ENCODE assay signal across 18 mouse cellular contexts in genomic region chr7:4273874-4274273, GRCm38 (mm10). TPM values are rescaled to one million over a fixed set of nuclear protein-coding genes. Genes with fewer than 3 reads are reported as not detected.
DNase-seq lines count a peak whose midpoint lies in the region; ATAC-seq and TF ChIP-seq lines count a peak whose summit lies in the region.
"Not testable (repeated sequence)": the region's sequence is repeated elsewhere in the genome, so short reads cannot be mapped to it uniquely, and the experiment has no call there.
"Had no signal": no experiment of that assay in that cellular context is flagged by ENCODE, and none has a peak within 500 bp of the region (broad histone marks: within the 10 kb centered on the region; RNA-seq: fewer than 3 reads in every experiment).

No protein-coding gene starts in this region.

- 49% methylated on average over 2 of the region's 2 CpGs for WGBS in heart, adult 2 months
- WGBS in liver, postnatal 0 days (ENCODE audit: insufficient replicate concordance) = 36% methylated on average over 2 of the region's 2 CpGs

- H3K4me2 ChIP-seq in CH12.LX (ENCODE audit: insufficient read depth, low read depth, poor library complexity, severe bottlenecking); liver, postnatal 0 days (ENCODE audit: low read depth, low read length): not testable (repeated sequence)

- H3K27me3 ChIP-seq in CH12.LX (replicated peaks); heart, adult 2 months (ENCODE audit: control insufficient read depth, insufficient read depth, low read length); liver, postnatal 0 days (ENCODE audit: insufficient read depth, low read length): not testable (repeated sequence)

- not testable (repeated sequence) for TF ChIP-seq RAD21 in CH12.LX (IDR thresholded peaks at IDR 0.05; ENCODE audit: low read depth, low read length)

- H3K4me1 ChIP-seq in CH12.LX (ENCODE audit: control insufficient read depth in 1 of 2, insufficient read depth in 2 of 2); heart, adult 2 months (ENCODE audit: control insufficient read depth, insufficient read depth, low read length); liver, postnatal 0 days (ENCODE audit: insufficient read depth): not testable (repeated sequence)

- H3K4me3 ChIP-seq in CH12.LX (replicated peaks in 1 of 3; ENCODE audit: low read depth in 2 of 3, low read length in 2 of 3, poor library complexity in 1 of 3); heart, adult 2 months; liver, postnatal 0 days (ENCODE audit: low read depth, low read length): not testable (repeated sequence)

- not testable (repeated sequence) for H3K9me3 ChIP-seq in CH12.LX (replicated peaks; ENCODE audit: low read length); liver, postnatal 0 days (ENCODE audit: low read length)

- H3K79me2 ChIP-seq in CH12.LX (replicated peaks; ENCODE audit: control insufficient read depth, extremely low read depth, insufficient read depth, poor library complexity, severe bottlenecking); heart, adult 2 months (replicated peaks; ENCODE audit: control insufficient read depth, insufficient read depth, low read length): not testable (repeated sequence)

- H3K9ac ChIP-seq in CH12.LX (ENCODE audit: insufficient read depth, low read depth); heart, adult 2 months (ENCODE audit: low read depth, low read length); liver, postnatal 0 days (replicated peaks): not testable (repeated sequence)

- ATAC-seq in hematopoietic stem cell, adult 5-6 weeks (replicated peaks in 1 of 2; ENCODE audit: insufficient read depth in 1 of 2, low FRiP score in 2 of 2, low TSS enrichment in 1 of 2, low read depth in 1 of 2, poor library complexity in 2 of 2, severe bottlenecking in 2 of 2) = peak; percentile 77 to 86; a peak in 3 of 4 replicates
- ATAC-seq in liver, postnatal 0 days = not testable (repeated sequence)
- peak; percentile 92 for ATAC-seq in monocyte, adult 5-6 weeks (replicated peaks; ENCODE audit: insufficient number of reproducible peaks, low FRiP score, low TSS enrichment, poor library complexity, severe bottlenecking)

- intact Hi-C loops in heart, adult 2 months (cut with DNase I) = not testable (repeated sequence)

- dilution Hi-C loops in CH12.LX (cut with MboI; ENCODE audit: extremely low pct_ligation_motif_present, extremely low pct_unique_long_range_greater_than_20kb, low sequenced_read_pairs) = not testable (repeated sequence)

- not testable (repeated sequence) for H3K27ac ChIP-seq in CH12.LX (ENCODE audit: insufficient read depth, low read depth); heart, adult 2 months; liver, postnatal 0 days (ENCODE audit: low read depth)

- not testable (repeated sequence) for H3K36me3 ChIP-seq in CH12.LX (replicated peaks in 1 of 2; ENCODE audit: control insufficient read depth in 1 of 2, insufficient read depth in 1 of 2, low read length in 1 of 2); heart, adult 2 months (ENCODE audit: control insufficient read depth, insufficient read depth, low read length); liver, postnatal 0 days (replicated peaks; ENCODE audit: insufficient read depth, low read length)

- not testable (repeated sequence) for TF ChIP-seq CTCF in CH12.LX (conservative IDR thresholded peaks at IDR 0.05 in 1 of 2, IDR thresholded peaks at IDR 0.05 in 1 of 2; ENCODE audit: low read depth in 2 of 2, low read length in 2 of 2); heart, adult 2 months (IDR thresholded peaks at IDR 0.05); liver, postnatal 0 days (IDR thresholded peaks at IDR 0.05; ENCODE audit: low read depth)

- TF ChIP-seq POLR2A in CH12.LX (IDR thresholded peaks at IDR 0.05; ENCODE audit: low read depth, low read length); heart, adult 2 months (IDR thresholded peaks at IDR 0.05; ENCODE audit: insufficient read depth, low read depth, low read length): not testable (repeated sequence)

- not testable (repeated sequence) for TF ChIP-seq EP300 in CH12.LX (IDR thresholded peaks at IDR 0.05; ENCODE audit: low read length); heart, adult 2 months (IDR thresholded peaks at IDR 0.05; ENCODE audit: insufficient read depth, low read depth, low read length); liver, postnatal 0 days (IDR thresholded peaks at IDR 0.05; ENCODE audit: low read depth)

- in situ Hi-C loops in CH12.LX (cut with MboI; ENCODE audit: low pct_ligation_motif_present, low pct_unique_long_range_greater_than_20kb, low sequenced_read_pairs) = not testable (repeated sequence)

- peak; percentile 41 for DNase-seq in CH12.LX (ENCODE audit: extremely low read depth)
- peak; percentile 14 for DNase-seq in c-Kit-positive CD71-negative TER-119-negative erythroid progenitor cells, embryonic 14.5 days (ENCODE audit: low read depth)
- DNase-seq in heart, adult 2 months = peak; percentile 24 to 25
- peak; percentile 18 for DNase-seq in liver, postnatal 0 days
- peak; percentile 52 for DNase-seq in lung, postnatal 36 days
- DNase-seq in spleen, postnatal 36 days (ENCODE audit: low spot score in 2 of 2) = peak; percentile 38 to 50

TF ChIP-seq in CH12.LX, 34 proteins besides CTCF, POLR2A, EP300 and RAD21:
- 0 out of 2 replicates have a peak, but pooled peaks have one; percentile 28 for TF ChIP-seq TBP (conservative IDR thresholded peaks at IDR 0.05; ENCODE audit: low read depth, low read length)

RNA-seq across cellular contexts. Expression of gene Lilra5, which starts 36.3 kb away (rescaled TPM):
- not detected in 2 replicates for total RNA-seq in CH12.LX (2012; rRNA removed)
- total RNA-seq in CH12.LX (2014; rRNA removed) = not detected in 2 replicates
- not detected in 2 replicates for polyA plus RNA-seq in CH12.LX (2012; ENCODE audit: insufficient read length, low read depth)
- total RNA-seq in heart, adult 2 months (2021) = 1 to 10 TPM; 1.2 to 1.4 TPM
- polyA plus RNA-seq in heart, adult 2 months (2012; rRNA removed) = 1.1 and 1.3 TPM in 2 replicates
- total RNA-seq in hematopoietic stem cell, adult 5-6 weeks (2017) = not detected in 2 replicates
- 1.9 and 2.2 TPM in 2 replicates for polyA plus RNA-seq in liver, postnatal 0 days (2015; fragmentation: Nextera tagmentation; extraction: Ambion mirVana)
- 52.6 to 82.8 TPM (median 69.9 TPM) in 3 replicates for total RNA-seq in monocyte, adult 5-6 weeks (2017)
- total RNA-seq: layer of hippocampus, postnatal 10 days; left cerebral cortex, adult 2 months; left cerebral cortex, postnatal 36 days had no signal
- polyA plus RNA-seq: embryonic facial prominence, embryonic 12.5 days; forebrain, embryonic 11.5 days; forebrain, postnatal 0 days; inflammation-experienced regulatory T-cells, adult 6 months; midbrain, embryonic 13.5 days; neural tube, embryonic 12.5 days; Patski had no signal

Comparison
In these comparisons a context has a peak if more than half of its experiments do, and no peak if none do; other contexts are left out.
1. RNA of gene Lilra5, which starts 36.3 kb away (total RNA-seq): 52.6 to 82.8 TPM in monocyte, adult 5-6 weeks; 1.2 to 1.4 TPM in heart, adult 2 months, not detected in CH12.LX and not detected in hematopoietic stem cell, adult 5-6 weeks; every median in the first group is over 10 times any median in the second.
2. Peak in every context shown above with its lines, with median percentiles within 50 percentile points of each other: DNase-seq.